Mouse (Mus musculus) left cerebral cortex, postnatal 4 days (tissue): ENCODE data around the gene Nupl1. TPM values are rescaled to one million over a fixed set of nuclear protein-coding genes. Genes with fewer than 3 reads are reported as not detected.

ENCODE experiments used
- DNase-seq: peaks from one replicate; pipeline ENCODE4 v3.0.0-alpha.2; 2022
- intact Hi-C: fragments of 180-260 bp; cut with DNase I; formaldehyde crosslinking; loops from one replicate; pipeline ENCODE4 v1.15.1; 2025
- microRNA-seq: library from miRNA; unstranded; fragments of <30 nt; microRNA quantifications from one replicate; pipeline ENCODE4 v1.2.0, GENCODE M21; 2022
- total RNA-seq, 2 experiments: library from RNA; stranded (reverse); gene quantifications; 2 replicates each; pipeline ENCODE4 v1.2.3; 2021

Gene Nupl1
- total RNA-seq, 2 experiments from 2014 or later: not detected

GRCm38 (mm10) chr14:60170845-60171610, 80.2 kb downstream of the Nupl1 start:
- intact Hi-C loops: loop anchor here (10.0 kb wide), 1 partner anchor 86 kb away; no protein-coding TSS in a partner anchor
- DNase-seq: peak; percentile 6

GRCm38 (mm10) chr14:60163367-60163766, 87.9 kb downstream of the Nupl1 start:
- intact Hi-C loops: no loop called here
- DNase-seq: no peak

- intact Hi-C loops: no loop called here
- no peak for DNase-seq
These were observed 98.9 kb downstream of the Nupl1 start for GRCm38 (mm10) chr14:60152373-60152772.

GRCm38 (mm10) chr14:60148893-60149292, 102.3 kb downstream of the Nupl1 start:
- intact Hi-C loops: no loop called here
- DNase-seq: no peak

- peak; percentile 40 for DNase-seq
- intact Hi-C loops: no loop called here
These were observed 108.0 kb downstream of the Nupl1 start for GRCm38 (mm10) chr14:60143234-60143633.

GRCm38 (mm10) chr14:60138339-60138738, 112.9 kb downstream of the Nupl1 start:
- no peak for DNase-seq
- intact Hi-C loops: no loop called here

GRCm38 (mm10) chr14:60137812-60138211, 113.4 kb downstream of the Nupl1 start:
- DNase-seq: no peak
- intact Hi-C loops: no loop called here

GRCm38 (mm10) chr14:60135801-60136200, 115.4 kb downstream of the Nupl1 start:
- DNase-seq: no peak
- intact Hi-C loops: no loop called here

- no peak for DNase-seq
- intact Hi-C loops: no loop called here
These were observed 116.5 kb downstream of the Nupl1 start for GRCm38 (mm10) chr14:60134720-60135119.

Small RNA genes lying within 50 kb of the gene (microRNA-seq; reads per million reads assigned to microRNA genes)
- gene Mir719: not detected

Other genes starting within 250 kb of the Nupl1 start
- gene Atp8a2, start 54.3 kb downstream of the Nupl1 start, total RNA-seq: 10 to 100 TPM; 95.4 to 98.7 TPM
- gene Gm49336, start 76 bp upstream of the Nupl1 start, total RNA-seq: 100 to 1,000 TPM; 133 to 135 TPM
- 10 to 100 TPM; 81.7 to 84.6 TPM for gene Mtmr6, start 13.8 kb upstream of the Nupl1 start, total RNA-seq
- 10 to 100 TPM; 55.6 to 59.1 TPM for gene Amer2, start 121.8 kb upstream of the Nupl1 start, total RNA-seq